Mouse (Mus musculus) embryonic facial prominence, embryonic 10.5 days (tissue): ENCODE measurements at regions not wholly inside any gene's neighbourhood (a gene's known extent, or its start where the extent isn't known, plus 50 kb on each side); places are given as distances from the start of the nearest gene placed in this dataset.

ENCODE experiments used
- DNase-seq: peaks from one replicate; pipeline ENCODE4 v3.0.0-alpha.2; 2017; ENCODE audit warnings: low spot score
- H3K27ac ChIP-seq: fragments of 300-500 bp; sonication (generic); replicated peaks from 2 replicates; pipeline ENCODE4 v1.5.1; 2016; ENCODE audit warnings: mild to moderate bottlenecking
- H3K27me3 ChIP-seq: fragments of 300-500 bp; sonication (generic); replicated peaks from 2 replicates; pipeline ENCODE4 v1.6.1; 2016; ENCODE audit warnings: low read depth, mild to moderate bottlenecking; ENCODE audit not compliant: poor library complexity, severe bottlenecking
- H3K36me3 ChIP-seq: fragments of 300-500 bp; sonication (generic); replicated peaks from 2 replicates; pipeline ENCODE4 v1.6.1; 2016; ENCODE audit warnings: mild to moderate bottlenecking, moderate library complexity
- H3K4me1 ChIP-seq: fragments of 300-500 bp; sonication (generic); 2 replicates; pipeline ENCODE4 v1.6.1; 2016
- H3K4me3 ChIP-seq: fragments of 300-500 bp; sonication (generic); 2 replicates; pipeline ENCODE4 v1.5.1; 2016; ENCODE audit warnings: mild to moderate bottlenecking, moderate library complexity
- H3K9me3 ChIP-seq: fragments of 300-500 bp; sonication (generic); 2 replicates; pipeline ENCODE4 v1.6.1; 2016; ENCODE audit warnings: mild to moderate bottlenecking
- WGBS: fragments of 180-500 bp; shearing (Covaris S2); methylation state at CpG from one replicate; pipeline ENCODE4 v1.1.7; 2016; 5-methylcytosine and 5-hydroxymethylcytosine counted together

GRCm38 (mm10) chr3:130794142-130794925 lies 64.1 kb upstream of the Rpl34 start:
- WGBS, result 33% methylated on average over 12 of the region's 13 CpGs
- Histone ChIP-seq H3K9me3 (no peaks in the 10 kb centered on the region), H3K27ac (no peak overlapping the region), H3K4me1 (peaks cover 18% of the 10 kb centered on the region), H3K36me3 (no peaks in the 10 kb centered on the region), H3K4me3 (no peak overlapping the region), H3K27me3 (no peaks in the 10 kb centered on the region)
- DNase-seq, result no peak

DNA sequence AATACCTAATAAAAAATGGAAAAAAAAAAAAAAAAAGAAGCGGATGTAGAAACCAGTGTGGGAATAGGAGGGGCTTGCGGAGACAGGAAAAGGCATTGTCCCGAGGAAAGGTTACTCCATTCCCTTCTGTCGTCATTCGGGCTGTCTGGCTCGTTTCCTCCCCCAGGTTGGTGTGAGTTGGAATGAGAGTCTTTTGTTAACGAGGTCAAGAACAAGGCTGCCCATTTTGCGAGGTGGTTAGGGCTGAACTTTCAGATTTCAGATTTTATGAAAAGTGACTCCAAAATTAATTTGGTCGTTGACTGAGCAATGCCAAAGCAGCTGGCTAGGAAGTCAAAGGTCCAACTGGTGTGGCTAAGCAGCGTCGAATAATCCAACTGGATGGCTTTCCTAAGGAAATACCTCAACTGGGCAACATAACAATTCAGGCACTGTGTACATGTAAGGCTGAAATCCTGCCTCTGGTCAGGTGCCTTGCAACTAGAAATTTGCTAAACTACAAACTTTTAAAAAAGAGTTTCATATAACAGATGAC lies 50.6 kb upstream of the Rpl34 start:
- H3K9me3 ChIP-seq, result no peaks in the 10 kb centered on the region
- H3K27ac ChIP-seq, result no peak overlapping the region
- no peaks in the 10 kb centered on the region for H3K4me1 ChIP-seq
- H3K36me3 ChIP-seq, result no peaks in the 10 kb centered on the region
- no peaks in the 10 kb centered on the region for H3K27me3 ChIP-seq
- WGBS, result 75% methylated on average over 11 of the region's 11 CpGs
- DNase-seq, result no peak
- H3K4me3 ChIP-seq, result no peak overlapping the region
